Mouse (Mus musculus) midbrain, embryonic 14.5 days (tissue): ENCODE measurements at regions not wholly inside any gene's neighbourhood (a gene's known extent, or its start where the extent isn't known, plus 50 kb on each side); places are given as distances from the start of the nearest gene placed in this dataset.

Experiments
- ATAC-seq: fragments of 200-750 bp; cut with Nextera tagmentation; 2 replicates; pipeline ENCODE4 v1.8.0; 2017; ENCODE audit warnings: moderate number of reproducible peaks, moderate library complexity; ENCODE audit not compliant: low FRiP score, low TSS enrichment
- DNase-seq: peaks from one replicate; pipeline ENCODE4 v3.0.0-alpha.2; 2015
- H3K27ac ChIP-seq: fragments of 300-500 bp; sonication (generic); replicated peaks from 2 replicates; pipeline ENCODE4 v1.5.1; 2014; ENCODE audit warnings: mild to moderate bottlenecking, low read depth, low read length, moderate library complexity
- H3K27me3 ChIP-seq: fragments of 300-500 bp; sonication (generic); 2 replicates; pipeline ENCODE4 v1.6.1; 2014; ENCODE audit warnings: low read length, control low read depth, mixed read lengths; ENCODE audit not compliant: control insufficient read depth, insufficient read depth
- H3K36me3 ChIP-seq: fragments of 300-500 bp; sonication (generic); 2 replicates; pipeline ENCODE4 v1.6.1; 2014; ENCODE audit warnings: low read length, control low read depth; ENCODE audit not compliant: control insufficient read depth, insufficient read depth
- H3K4me1 ChIP-seq: fragments of 300-500 bp; sonication (generic); 2 replicates; pipeline ENCODE4 v1.6.1; 2014; ENCODE audit warnings: mild to moderate bottlenecking, antibody characterized with exemption, low read length, control low read depth; ENCODE audit not compliant: control insufficient read depth, insufficient read depth
- H3K4me2 ChIP-seq: fragments of 300-500 bp; sonication (generic); 2 replicates; pipeline ENCODE4 v1.6.1; 2014; ENCODE audit warnings: mild to moderate bottlenecking, low read length, moderate library complexity
- H3K4me3 ChIP-seq: fragments of 300-500 bp; sonication (generic); replicated peaks from 2 replicates; pipeline ENCODE4 v1.5.1; 2014; ENCODE audit warnings: low read depth, low read length
- H3K9ac ChIP-seq: fragments of 300-500 bp; sonication (generic); replicated peaks from 2 replicates; pipeline ENCODE4 v1.6.1; 2014; ENCODE audit warnings: mild to moderate bottlenecking, low read length, moderate library complexity
- H3K9me3 ChIP-seq: fragments of 300-500 bp; sonication (generic); 2 replicates; pipeline ENCODE4 v1.6.1; 2016; ENCODE audit warnings: low read length, control low read depth, mixed read lengths; ENCODE audit not compliant: control insufficient read depth
- WGBS: fragments of 180-500 bp; shearing (Covaris S2); extraction: QIAGEN DNeasy Blood & Tissue Kit; methylation state at CpG from one replicate; pipeline ENCODE4 v1.1.7; 2014; 5-methylcytosine and 5-hydroxymethylcytosine counted together

DNA sequence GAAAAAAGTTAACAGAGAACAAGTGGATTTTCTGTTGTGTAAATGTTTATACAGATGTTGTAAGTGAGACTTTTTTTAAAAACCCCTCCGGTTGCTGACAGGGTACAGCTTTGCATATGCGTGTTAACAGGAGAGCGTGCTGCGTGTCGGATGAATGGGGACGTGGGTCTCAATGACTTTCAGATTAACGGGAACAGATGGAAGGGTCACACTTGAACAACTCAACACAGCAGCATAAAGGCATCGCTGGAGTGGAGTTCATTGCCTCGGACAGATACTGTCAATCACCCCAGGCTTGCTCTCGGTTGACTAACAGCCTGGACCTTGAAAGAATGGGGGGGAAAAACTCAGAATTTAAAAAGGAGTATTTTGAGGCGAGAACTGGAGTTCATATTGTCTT is 50.3 kb upstream of the Dbx1 start:
- WGBS = 4% methylated on average over 11 of the region's 11 CpGs

More for the DNA sequence above, 50.3 kb upstream of the Dbx1 start:
- H3K4me3 ChIP-seq = no peak overlapping the region
- peak; percentile 61 for DNase-seq
- H3K36me3 ChIP-seq = no peaks in the 10 kb centered on the region
- no peak overlapping the region for H3K27ac ChIP-seq
- no peaks in the 10 kb centered on the region for H3K4me1 ChIP-seq
- peaks cover 94% of the 10 kb centered on the region for H3K27me3 ChIP-seq
- H3K9me3 ChIP-seq = no peaks in the 10 kb centered on the region
- H3K4me2 ChIP-seq = no peak overlapping the region
- no peak overlapping the region for H3K9ac ChIP-seq
- no peak; the same call in 1 of the 2 replicates for ATAC-seq
